Mouse (Mus musculus): ENCODE data around the gene Ociad1. TPM values are rescaled to one million over a fixed set of nuclear protein-coding genes. Genes with fewer than 3 reads are reported as not detected.

Gene Ociad1
- polyA plus RNA-seq, 1 experiment: 75.6 TPM

GRCm38 (mm10) chr5:73301601-73302307, 9.2 kb downstream of the Ociad1 start:
- 83% methylated on average over 7 of the region's 7 CpGs for WGBS
- no peak for DNase-seq

GRCm38 (mm10) chr5:73304507-73304906, 11.9 kb downstream of the Ociad1 start:
- Histone ChIP-seq H3K27me3 (replicated peaks; ENCODE audit: control insufficient read depth, insufficient read depth, low read length) (no peaks in the 10 kb centered on the region), H3K27ac (ENCODE audit: insufficient read depth, low read depth, low read length) (no peak overlapping the region), H3K36me3 (ENCODE audit: control insufficient read depth, insufficient read depth, low read length) (peaks cover 31% of the 10 kb centered on the region), H3K4me1 (ENCODE audit: control insufficient read depth, insufficient read depth, low read length) (no peaks in the 10 kb centered on the region), H3K4me3 (ENCODE audit: insufficient read depth, low read depth, low read length) (no peak overlapping the region)
- no peak for DNase-seq
- TF ChIP-seq POLR2A (IDR thresholded peaks at IDR 0.05; ENCODE audit: low read depth, low read length) (no peak), CTCF (conservative IDR thresholded peaks at IDR 0.05; ENCODE audit: insufficient read depth, insufficient read length, low read depth, low read length) (no peak)
- 76% methylated on average over 12 of the region's 12 CpGs for WGBS

More at GRCm38 (mm10) chr5:73301601-73302307, 9.2 kb downstream of the Ociad1 start:
- no peak overlapping the region for H3K27ac ChIP-seq (ENCODE audit: insufficient read depth, low read depth, low read length)
- TF ChIP-seq POLR2A (IDR thresholded peaks at IDR 0.05; ENCODE audit: low read depth, low read length): no peak
- TF ChIP-seq CTCF (conservative IDR thresholded peaks at IDR 0.05; ENCODE audit: insufficient read depth, insufficient read length, low read depth, low read length): no peak
- no peaks in the 10 kb centered on the region for H3K4me1 ChIP-seq (ENCODE audit: control insufficient read depth, insufficient read depth, low read length)
- no peak overlapping the region for H3K4me3 ChIP-seq (ENCODE audit: insufficient read depth, low read depth, low read length)
- peaks cover 22% of the 10 kb centered on the region for H3K36me3 ChIP-seq (ENCODE audit: control insufficient read depth, insufficient read depth, low read length)
- H3K27me3 ChIP-seq (replicated peaks; ENCODE audit: control insufficient read depth, insufficient read depth, low read length): no peaks in the 10 kb centered on the region

- H3K27ac ChIP-seq (ENCODE audit: insufficient read depth, low read depth, low read length): no peak overlapping the region
- no peaks in the 10 kb centered on the region; the same call in 1 of the 2 replicates for H3K27me3 ChIP-seq (replicated peaks; ENCODE audit: control insufficient read depth, insufficient read depth, low read length)
- no peak for DNase-seq
- no peaks in the 10 kb centered on the region for H3K4me1 ChIP-seq (ENCODE audit: control insufficient read depth, insufficient read depth, low read length)
- H3K4me3 ChIP-seq (ENCODE audit: insufficient read depth, low read depth, low read length): no peak overlapping the region
- TF ChIP-seq CTCF (conservative IDR thresholded peaks at IDR 0.05; ENCODE audit: insufficient read depth, insufficient read length, low read depth, low read length) (no peak), POLR2A (IDR thresholded peaks at IDR 0.05; ENCODE audit: low read depth, low read length) (no peak)
- WGBS: 93% methylated on average over 6 of the region's 6 CpGs
- H3K36me3 ChIP-seq (ENCODE audit: control insufficient read depth, insufficient read depth, low read length): peaks cover 28% of the 10 kb centered on the region
These were observed 13.9 kb downstream of the Ociad1 start for GRCm38 (mm10) chr5:73306486-73306885.

GRCm38 (mm10) chr5:73307297-73307696, 14.7 kb downstream of the Ociad1 start:
- peaks cover 26% of the 10 kb centered on the region for H3K36me3 ChIP-seq (ENCODE audit: control insufficient read depth, insufficient read depth, low read length)

GRCm38 (mm10) chr5:73309496-73309895, 16.9 kb downstream of the Ociad1 start:
- no peak overlapping the region for H3K27ac ChIP-seq (ENCODE audit: insufficient read depth, low read depth, low read length)
- no peak overlapping the region for H3K4me3 ChIP-seq (ENCODE audit: insufficient read depth, low read depth, low read length)
- peaks cover 30% of the 10 kb centered on the region for H3K36me3 ChIP-seq (ENCODE audit: control insufficient read depth, insufficient read depth, low read length)
- H3K4me1 ChIP-seq (ENCODE audit: control insufficient read depth, insufficient read depth, low read length): no peaks in the 10 kb centered on the region
- TF ChIP-seq POLR2A (IDR thresholded peaks at IDR 0.05; ENCODE audit: low read depth, low read length) (no peak), CTCF (conservative IDR thresholded peaks at IDR 0.05; ENCODE audit: insufficient read depth, insufficient read length, low read depth, low read length) (no peak)
- H3K27me3 ChIP-seq (replicated peaks; ENCODE audit: control insufficient read depth, insufficient read depth, low read length): no peaks in the 10 kb centered on the region; the same call in 1 of the 2 replicates
- DNase-seq: no peak
- WGBS: 86% methylated on average over 4 of the region's 4 CpGs

More at GRCm38 (mm10) chr5:73307297-73307696, 14.7 kb downstream of the Ociad1 start:
- no peak overlapping the region for H3K27ac ChIP-seq (ENCODE audit: insufficient read depth, low read depth, low read length)
- H3K4me1 ChIP-seq (ENCODE audit: control insufficient read depth, insufficient read depth, low read length): no peaks in the 10 kb centered on the region
- H3K27me3 ChIP-seq (replicated peaks; ENCODE audit: control insufficient read depth, insufficient read depth, low read length): no peaks in the 10 kb centered on the region; the same call in 1 of the 2 replicates
- no peak overlapping the region for H3K4me3 ChIP-seq (ENCODE audit: insufficient read depth, low read depth, low read length)
- 88% methylated on average over 3 of the region's 3 CpGs for WGBS
- DNase-seq: no peak
- TF ChIP-seq CTCF (conservative IDR thresholded peaks at IDR 0.05; ENCODE audit: insufficient read depth, insufficient read length, low read depth, low read length): no peak
- TF ChIP-seq POLR2A (IDR thresholded peaks at IDR 0.05; ENCODE audit: low read depth, low read length): no peak

GRCm38 (mm10) chr5:73310401-73310800, 17.8 kb downstream of the Ociad1 start:
- Histone ChIP-seq H3K4me3 (ENCODE audit: insufficient read depth, low read depth, low read length) (no peak overlapping the region), H3K27me3 (replicated peaks; ENCODE audit: control insufficient read depth, insufficient read depth, low read length) (no peaks in the 10 kb centered on the region; the same call in 1 of the 2 replicates), H3K27ac (ENCODE audit: insufficient read depth, low read depth, low read length) (no peak overlapping the region), H3K36me3 (ENCODE audit: control insufficient read depth, insufficient read depth, low read length) (peaks cover 28% of the 10 kb centered on the region), H3K4me1 (ENCODE audit: control insufficient read depth, insufficient read depth, low read length) (no peaks in the 10 kb centered on the region)
- TF ChIP-seq POLR2A (IDR thresholded peaks at IDR 0.05; ENCODE audit: low read depth, low read length) (no peak), CTCF (conservative IDR thresholded peaks at IDR 0.05; ENCODE audit: insufficient read depth, insufficient read length, low read depth, low read length) (no peak)
- DNase-seq: no peak
- 92% methylated on average over 1 of the region's 1 CpGs for WGBS

- Histone ChIP-seq H3K27me3 (replicated peaks; ENCODE audit: control insufficient read depth, insufficient read depth, low read length) (no peaks in the 10 kb centered on the region; the same call in 1 of the 2 replicates), H3K36me3 (ENCODE audit: control insufficient read depth, insufficient read depth, low read length) (peaks cover 26% of the 10 kb centered on the region), H3K4me1 (ENCODE audit: control insufficient read depth, insufficient read depth, low read length) (no peaks in the 10 kb centered on the region), H3K4me3 (ENCODE audit: insufficient read depth, low read depth, low read length) (no peak overlapping the region), H3K27ac (ENCODE audit: insufficient read depth, low read depth, low read length) (no peak overlapping the region)
- WGBS: 88% methylated on average over 5 of the region's 5 CpGs
- DNase-seq: no peak
- TF ChIP-seq POLR2A (IDR thresholded peaks at IDR 0.05; ENCODE audit: low read depth, low read length): no peak
- TF ChIP-seq CTCF (conservative IDR thresholded peaks at IDR 0.05; ENCODE audit: insufficient read depth, insufficient read length, low read depth, low read length): no peak
These were observed 18.9 kb downstream of the Ociad1 start for GRCm38 (mm10) chr5:73311458-73311857.

All from kidney, adult 2 months (tissue).